Mouse (Mus musculus): Measurements from ENCODE around the gene Nudt3. TPM values are rescaled to one million over a fixed set of nuclear protein-coding genes. Genes with fewer than 3 reads are reported as not detected.
A peak's percentile ranks its signal among the peaks of the same experiment; 100 is the strongest.

Gene Nudt3
- total RNA-seq, 2 experiments from 2014 or later = 320 to 341 TPM

DNA sequence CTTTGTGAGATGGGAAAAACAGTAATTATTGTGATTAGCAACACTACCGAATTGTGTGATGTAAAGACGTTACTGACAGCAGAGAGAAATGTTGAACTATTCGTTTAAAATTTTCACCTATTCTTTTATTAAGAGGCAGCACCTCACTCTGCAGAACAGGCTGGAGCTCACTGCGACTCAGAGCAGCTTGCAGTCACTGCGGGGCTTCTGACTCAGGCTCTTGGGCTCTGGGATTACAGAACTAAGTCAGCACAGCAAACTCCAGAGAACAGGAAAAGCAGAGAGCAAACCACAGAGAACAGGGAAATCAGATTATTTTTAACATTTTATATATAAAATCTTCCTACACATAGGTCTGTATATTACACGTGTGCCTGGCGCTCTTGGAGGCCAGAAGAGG is 13.7 kb downstream of the Nudt3 start:
- no peak for DNase-seq
- intact Hi-C loops (cut with DNase I) = no loop called here

DNA sequence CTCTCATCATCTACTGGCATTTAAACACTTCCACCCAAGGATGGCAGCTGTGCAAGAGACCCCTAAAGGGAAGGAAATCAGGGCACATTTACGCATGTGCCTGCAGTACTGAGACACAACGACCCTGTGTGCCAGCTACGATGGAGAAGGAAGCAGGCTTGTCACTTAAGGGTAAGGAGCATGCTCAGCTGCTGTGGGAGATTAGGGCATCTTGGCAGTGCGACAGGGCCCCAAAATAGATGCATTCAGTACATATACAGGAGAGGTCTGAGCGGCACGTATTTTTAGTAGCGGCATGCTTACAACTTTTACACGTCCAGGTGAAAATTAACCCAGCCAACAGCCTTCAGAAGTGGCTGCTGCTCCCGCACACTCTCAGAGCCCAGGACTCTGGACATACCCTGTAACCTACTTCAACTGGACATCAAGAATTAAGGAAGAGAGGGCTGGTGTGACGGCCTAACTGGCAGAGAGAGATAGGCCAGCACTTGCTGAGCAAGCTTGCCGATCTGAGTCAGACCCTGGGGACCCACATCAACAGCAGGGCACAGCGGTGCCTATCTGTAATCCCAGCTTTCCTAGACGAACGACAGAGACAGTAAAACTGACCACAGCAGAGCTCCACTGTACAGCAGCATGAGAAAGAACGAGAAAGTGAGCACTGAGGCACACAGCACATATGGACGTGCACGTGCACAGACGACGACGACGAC is 19.6 kb downstream of the Nudt3 start:
- intact Hi-C loops (cut with DNase I) = loop anchor here (2.0 kb wide), 1 partner anchor 19 kb away; the partner anchor contains the start of gene Nudt3
- peak; percentile 60 to 70 for DNase-seq

DNA sequence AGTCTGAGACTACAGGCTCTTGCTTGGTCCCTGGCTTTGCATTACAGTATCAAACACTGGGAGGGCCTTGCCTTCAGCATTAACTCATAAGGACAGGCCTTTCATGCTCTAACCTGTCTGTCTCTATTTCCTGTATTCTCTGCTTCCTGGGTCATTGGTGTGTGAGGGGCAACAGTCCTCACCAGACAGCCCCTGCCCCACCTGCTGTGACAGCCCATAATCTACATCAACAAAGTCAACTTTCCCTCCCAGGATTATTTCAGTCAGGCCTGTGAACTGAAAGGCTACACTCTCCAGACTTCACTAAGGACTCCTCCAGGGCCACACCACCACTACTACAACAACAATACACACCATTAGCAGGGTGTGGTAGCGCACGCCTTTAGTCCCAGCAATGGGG is 20.3 kb downstream of the Nudt3 start:
- DNase-seq = no peak

DNA sequence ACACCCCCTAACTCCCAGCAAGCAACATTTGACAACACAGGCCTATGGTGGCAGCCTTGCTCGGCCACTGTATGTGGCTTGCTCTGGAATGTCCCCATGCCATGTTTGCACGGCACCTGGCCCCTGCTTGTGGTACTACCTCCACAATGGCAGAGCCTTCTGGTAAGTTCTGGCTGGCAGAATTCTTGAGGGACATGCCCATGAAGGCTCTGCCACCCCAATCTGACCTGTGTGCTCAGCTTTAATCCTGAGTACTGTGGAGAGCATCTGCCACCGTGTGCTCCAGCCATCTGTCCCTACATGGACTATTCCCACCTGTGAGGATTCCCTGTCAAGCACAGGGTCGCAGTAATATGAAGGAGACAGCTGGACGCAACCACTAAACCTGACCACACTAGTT is 22.4 kb downstream of the Nudt3 start:
- intact Hi-C loops (cut with DNase I) = no loop called here

More for the DNA sequence above, 20.3 kb downstream of the Nudt3 start:
- intact Hi-C loops (cut with DNase I) = no loop called here

DNA sequence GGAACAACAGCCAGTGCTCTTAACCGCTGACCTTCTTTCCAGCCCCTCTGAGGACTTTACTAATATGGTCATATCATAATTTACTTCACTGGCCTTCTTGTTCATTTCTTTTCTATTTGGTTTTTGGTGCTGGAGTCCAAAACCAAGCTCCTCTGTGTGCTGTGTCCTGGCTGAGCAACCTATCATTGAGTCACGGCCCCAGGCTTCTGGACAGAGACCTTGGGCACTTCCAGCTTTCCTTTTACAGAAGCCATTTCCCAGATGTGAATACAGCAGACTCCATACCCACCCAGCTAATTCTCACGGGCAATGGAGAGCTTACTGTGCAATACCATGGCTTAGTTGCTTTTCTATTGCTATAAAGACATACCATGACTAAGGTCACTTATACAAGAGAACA is 23.0 kb downstream of the Nudt3 start:
- intact Hi-C loops (cut with DNase I) = no loop called here

More for the DNA sequence above, 22.4 kb downstream of the Nudt3 start:
- no peak for DNase-seq

DNA sequence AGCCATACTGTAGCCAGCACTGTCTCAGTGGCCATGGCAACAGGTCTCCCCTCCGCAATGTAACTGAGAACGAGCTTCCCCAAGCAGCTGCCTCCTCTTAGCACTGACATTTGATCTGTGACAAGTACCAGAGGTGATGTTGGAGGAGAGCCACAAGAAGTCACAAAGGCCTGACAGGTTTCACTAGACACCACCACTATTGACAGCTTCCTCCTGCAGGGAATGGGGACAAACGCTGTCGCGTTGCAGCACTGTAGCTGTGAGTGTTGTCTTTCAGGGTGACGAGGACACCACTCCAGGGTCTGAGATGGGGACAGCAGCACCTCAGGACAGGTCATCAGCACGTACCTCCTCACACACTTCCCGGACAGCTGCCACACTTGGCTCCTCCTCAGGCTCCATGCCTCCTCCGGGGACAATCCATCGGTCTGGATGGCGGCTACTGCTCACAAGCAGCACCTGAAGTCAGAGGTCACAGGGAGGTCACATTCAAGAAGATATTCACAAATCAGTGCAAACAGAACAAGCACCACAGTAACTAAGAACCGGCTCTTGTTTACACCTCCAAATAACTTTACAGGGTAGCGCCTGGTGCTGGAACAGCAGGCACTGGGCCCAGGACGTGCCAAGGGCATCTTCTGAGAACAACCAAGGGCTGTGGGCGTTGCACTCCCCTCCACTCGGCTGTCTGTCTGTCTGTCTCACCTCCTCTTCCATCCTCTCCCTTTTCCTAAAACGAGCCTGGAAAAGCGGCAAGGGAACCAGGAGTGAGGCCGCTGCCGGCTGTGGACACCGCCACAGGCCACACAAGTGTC is 26.7 kb downstream of the Nudt3 start:
- intact Hi-C loops (cut with DNase I) = no loop called here

More for the DNA sequence above, 23.0 kb downstream of the Nudt3 start:
- no peak for DNase-seq

DNA sequence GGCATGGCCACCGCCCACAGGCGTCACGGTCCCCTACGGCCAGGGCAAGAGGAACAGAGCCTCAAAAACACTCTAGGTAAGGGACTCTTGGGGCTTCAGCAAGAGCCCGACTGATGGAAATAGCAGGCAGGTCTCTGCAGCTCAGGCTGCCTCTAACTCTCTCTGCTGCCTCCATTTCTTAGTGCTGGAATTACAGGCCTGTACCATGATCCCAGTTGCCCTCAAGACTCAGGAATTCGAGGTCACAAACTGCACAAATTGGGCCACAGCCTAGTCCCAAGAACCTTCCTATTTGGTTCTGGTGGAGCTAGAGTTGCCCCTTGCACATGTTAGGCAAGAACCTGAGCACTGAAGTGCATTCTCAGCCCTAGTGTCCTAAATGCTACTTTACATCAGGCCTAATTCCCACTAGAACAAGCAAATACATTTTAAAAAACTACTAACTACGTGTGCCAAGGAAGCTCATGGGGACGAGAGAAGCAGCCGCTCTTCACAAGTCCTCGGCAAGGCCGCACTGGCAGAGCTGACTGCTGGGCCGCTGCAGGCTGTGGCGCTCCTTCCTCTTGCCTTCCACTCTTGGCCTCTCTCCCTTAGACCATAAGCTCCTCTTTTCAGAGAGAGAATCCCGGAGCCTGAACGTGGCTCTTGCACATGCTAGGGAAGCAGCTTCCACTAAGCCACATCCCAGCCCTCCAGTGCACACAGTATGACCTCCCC is 27.5 kb downstream of the Nudt3 start:
- intact Hi-C loops (cut with DNase I) = no loop called here
- no peak for DNase-seq

More for the DNA sequence above, 26.7 kb downstream of the Nudt3 start:
- peak; percentile 43 to 57 for DNase-seq

DNA sequence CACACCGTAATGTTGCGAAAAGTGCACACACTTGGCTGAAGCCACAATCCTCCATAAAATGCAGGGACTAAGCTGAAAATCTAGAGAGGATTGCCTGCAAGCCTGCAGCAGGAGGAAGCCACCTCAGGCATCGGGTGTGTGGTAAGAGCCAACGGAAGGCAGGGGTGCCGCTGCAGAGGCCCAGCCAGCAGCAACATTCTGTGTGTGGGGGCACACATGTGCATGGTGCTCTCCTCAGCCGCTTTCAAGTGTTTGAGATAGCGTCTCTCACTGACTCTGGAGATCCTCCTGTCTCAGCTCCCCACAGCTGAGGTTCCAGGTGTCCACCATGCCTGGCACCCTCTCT is 30.8 kb downstream of the Nudt3 start:
- DNase-seq = no peak
- intact Hi-C loops (cut with DNase I) = no loop called here

DNA sequence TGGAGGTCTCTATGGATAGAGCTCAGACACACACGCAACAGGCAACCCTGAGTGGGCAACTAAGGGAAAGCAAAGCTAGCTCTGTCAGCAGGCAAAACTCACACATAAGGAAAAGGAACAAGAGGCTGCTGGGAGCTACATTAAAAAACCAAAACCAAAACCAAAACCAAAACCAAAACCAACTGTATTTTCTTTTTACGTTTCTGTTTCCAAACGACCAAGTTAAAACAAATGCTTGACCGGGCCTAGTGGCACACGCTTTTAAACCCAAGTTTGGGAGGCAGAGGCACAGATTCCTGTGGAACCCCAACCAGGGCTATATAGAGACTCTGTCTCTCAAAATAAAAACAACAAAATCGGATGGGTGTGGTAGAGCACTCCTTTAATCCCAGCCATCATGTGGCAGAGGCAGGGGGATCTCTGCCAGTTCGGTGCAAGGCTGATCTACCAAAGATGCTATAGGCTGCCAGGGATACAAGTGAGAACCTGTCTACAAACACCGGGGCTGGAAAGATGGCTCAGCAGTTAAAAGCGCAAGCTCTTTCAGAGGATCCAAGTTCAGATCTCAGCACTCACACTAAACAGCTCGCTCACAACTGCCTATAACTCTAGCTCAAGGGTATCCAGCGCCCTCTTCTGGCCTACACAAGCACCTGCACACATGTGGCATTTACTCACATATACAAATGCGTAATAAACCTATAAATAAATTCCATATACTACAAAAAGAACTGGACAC is 31.3 kb downstream of the Nudt3 start:
- intact Hi-C loops (cut with DNase I) = no loop called here
- DNase-seq = no peak

DNA sequence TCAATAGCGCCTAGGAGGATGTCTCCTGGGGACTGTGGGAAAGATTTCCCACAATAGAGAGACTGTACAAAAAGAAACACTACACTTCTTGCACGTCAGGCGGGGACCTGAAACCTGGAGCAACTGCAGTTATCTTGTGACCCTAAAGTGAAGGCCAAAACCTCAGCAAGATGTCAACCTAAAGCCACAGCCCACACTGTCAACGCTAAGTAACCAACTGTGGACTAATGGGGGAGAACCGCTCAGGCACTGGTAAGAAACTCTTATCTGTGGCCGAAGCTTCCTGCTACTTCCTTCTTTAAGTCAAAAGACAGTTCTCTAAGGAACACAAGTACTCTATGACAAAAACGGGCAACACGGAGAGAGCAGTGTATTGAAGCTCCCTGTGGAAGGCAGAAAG is 35.1 kb downstream of the Nudt3 start:
- intact Hi-C loops (cut with DNase I) = loop anchor here (5.0 kb wide), 1 partner anchor 34 kb away; the partner anchor contains the start of gene Nudt3
- no peak for DNase-seq

DNA sequence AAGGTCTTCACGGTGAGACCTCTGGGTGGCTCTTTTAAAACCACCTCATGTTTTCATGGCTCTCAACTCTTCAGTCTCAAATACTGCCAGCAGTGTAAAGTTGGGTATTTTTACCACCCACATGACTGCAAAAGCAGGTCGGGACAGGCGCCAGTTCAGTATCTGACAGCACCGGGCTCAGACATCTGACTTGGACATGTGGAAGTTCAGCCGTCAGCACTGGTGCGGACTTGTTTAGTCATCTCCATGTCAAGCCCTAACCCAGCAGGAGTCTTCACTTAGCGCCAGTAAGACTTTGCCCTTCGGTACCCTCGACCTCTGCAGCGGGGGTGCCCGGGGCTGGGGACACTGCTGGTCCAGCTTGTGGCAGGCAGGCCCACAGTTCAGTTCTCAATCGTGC is 36.0 kb downstream of the Nudt3 start:
- intact Hi-C loops (cut with DNase I) = loop anchor here (5.0 kb wide), 1 partner anchor 35 kb away; the partner anchor contains the start of gene Nudt3
- peak; percentile 62 to 72 for DNase-seq

DNA sequence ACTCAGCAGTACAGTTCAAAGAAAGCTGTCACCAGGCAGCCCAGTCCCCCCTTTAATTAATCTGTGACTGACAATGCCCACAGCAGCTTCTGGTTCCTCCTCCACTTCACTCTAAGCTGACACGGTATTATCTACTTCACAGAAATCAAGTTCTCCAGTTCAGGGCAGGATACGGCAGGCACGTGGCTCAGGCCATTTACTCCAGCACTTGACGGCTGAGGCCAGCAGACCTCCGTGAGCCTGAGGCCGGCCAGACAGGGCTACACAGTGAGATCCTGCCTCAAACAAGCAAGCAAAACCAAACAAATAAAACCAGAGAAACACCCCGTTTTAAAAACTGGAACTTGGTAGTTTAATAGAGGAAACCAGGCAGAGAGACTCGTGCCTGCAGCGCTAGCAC is 36.6 kb downstream of the Nudt3 start:
- intact Hi-C loops (cut with DNase I) = loop anchor here (5.0 kb wide), 1 partner anchor 36 kb away; the partner anchor contains the start of gene Nudt3
- DNase-seq = no peak

DNA sequence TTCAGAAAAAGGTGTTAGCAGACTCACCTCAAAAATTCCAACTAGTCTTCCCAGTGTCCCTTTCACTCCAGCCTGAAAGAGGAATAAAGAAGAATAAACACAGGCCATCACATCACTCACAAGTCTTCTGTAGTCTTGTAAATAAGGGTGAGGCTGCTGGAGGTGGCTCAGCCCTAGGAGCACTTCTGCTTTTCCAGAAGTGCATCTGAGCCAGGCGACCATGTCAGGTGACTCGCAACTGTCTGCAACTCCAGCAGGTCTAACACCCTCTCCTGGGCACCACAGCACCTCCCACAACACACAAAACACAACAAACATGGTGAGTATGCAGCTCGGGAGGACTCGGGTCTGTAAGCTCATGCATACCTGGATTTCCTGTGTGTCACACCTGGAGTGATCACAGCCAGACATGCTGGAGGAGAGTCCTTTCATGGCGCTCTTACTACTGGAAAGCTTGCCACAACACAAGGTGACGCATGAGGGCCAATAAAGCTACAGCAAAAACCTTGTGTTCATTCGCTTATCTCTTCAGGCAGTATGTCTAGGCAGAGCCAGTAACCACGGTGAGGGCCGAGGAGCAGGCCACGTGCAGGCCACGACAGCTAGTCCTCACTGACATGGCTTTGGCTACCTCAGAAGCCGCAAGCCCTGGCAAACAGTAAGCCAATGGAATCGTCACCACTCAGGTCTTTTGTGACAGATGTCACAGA is 40.0 kb downstream of the Nudt3 start:
- intact Hi-C loops (cut with DNase I) = no loop called here
- no peak for DNase-seq

DNA sequence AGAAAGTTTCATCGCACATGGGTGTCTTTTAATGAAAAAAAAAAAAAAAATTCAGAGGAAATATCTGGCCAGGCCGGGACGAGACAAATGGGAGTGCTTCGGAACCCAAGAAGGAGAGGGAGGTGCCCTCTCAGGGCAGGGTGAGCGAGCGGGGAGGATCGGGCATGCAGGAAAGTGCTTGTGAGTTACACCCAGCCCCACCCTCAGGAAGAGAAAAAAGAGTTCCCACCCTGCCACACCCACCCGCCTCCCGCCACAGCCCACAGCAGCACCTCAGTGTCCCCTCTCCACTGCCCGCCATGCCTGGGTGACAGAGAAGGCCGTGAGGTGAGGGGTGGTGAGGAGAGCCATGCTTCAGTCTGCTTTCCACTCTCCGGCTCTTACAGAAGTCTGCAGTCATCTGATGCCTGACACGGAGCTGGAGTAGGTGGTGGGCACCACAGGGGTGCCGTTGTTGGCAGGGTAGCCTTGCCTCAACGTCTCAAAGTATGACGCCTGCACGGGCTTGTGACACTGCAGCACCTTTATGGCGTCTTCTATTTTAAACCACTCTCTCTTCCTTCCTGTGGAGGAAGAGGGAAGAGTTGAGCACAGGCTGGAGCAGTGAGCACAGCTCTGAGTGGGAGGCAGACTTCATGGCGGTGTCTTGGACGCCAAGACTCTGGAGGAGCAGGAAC is 42.8 kb downstream of the Nudt3 start:
- intact Hi-C loops (cut with DNase I) = no loop called here
- no peak for DNase-seq

DNA sequence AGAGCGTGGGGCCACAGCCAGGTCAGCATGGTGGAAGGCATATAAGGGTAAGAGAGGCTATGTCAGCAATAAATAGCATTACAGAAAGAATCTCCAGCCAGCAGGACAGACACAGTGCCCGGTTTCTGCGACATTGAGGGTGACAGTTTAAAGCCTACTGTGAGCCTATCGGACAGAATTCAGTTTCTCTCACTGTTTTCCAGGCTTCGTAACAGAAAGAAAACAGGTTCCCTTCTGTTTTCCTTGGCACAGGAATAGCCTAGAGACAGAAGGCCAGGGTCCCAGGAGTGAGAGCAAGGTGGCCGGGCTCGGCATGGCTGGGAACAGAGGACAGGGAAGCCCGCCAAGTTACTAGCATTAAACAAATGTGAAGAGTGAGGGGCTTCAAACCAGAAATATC is 43.5 kb downstream of the Nudt3 start:
- DNase-seq = no peak
- intact Hi-C loops (cut with DNase I) = no loop called here

DNA sequence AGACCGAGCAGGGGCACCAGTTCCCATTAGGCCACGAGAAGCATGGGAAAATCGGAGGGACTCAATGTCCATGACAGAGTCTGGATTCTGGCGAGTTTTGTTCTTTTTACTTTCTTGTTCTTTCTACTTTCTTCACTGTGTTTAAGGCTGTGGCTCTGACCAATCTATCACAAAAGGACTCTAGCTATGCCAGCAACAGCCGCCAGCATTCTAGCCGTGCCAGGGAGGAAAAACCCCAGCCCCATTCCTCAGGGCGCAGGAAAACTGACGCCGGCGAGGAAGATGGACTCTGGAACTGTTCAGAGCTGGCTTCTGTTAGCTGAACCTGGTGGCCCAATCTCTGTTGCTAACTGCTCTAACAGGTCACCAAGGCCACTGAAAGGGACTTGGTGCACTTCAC is 44.8 kb downstream of the Nudt3 start:
- no peak for DNase-seq
- intact Hi-C loops (cut with DNase I) = no loop called here

DNA sequence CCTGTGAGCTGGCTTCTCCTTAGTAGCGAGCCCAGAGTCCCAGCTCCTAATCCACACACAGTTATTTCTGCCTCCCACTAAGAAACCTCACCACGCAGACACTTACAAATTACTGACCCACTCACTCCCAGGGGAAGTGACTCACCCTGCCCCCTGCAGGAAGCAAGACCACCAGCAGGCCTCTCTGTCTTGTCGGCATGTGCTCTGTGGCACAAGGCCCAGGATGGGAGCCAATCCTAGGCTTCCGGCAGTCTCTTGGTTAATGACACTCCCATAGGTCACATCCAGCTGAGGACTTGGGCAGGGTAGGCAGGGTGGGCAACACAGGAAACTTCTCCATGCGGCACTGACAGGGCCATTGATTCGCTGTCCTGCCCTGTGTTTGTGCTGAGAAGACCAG is 45.8 kb downstream of the Nudt3 start:
- no peak for DNase-seq
- intact Hi-C loops (cut with DNase I) = no loop called here

DNA sequence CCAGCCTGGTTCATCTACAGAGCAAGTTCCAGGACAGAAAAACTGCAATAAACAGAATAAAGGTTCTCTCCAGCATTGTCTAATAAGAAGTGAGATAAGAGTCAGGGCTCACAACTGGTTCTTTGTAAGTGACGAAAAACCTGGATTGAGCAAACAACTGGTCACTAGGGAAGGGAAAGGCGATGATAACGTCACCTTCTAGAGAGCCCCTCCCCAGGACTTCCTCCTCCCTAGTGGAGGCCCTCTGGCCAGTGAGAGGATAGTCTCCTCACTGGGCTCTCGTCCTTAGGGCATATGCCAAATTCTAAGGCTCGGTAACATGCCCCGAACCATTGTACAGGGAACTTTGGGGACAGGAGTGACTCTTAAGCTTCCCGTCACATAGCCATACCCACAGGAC is 47.2 kb downstream of the Nudt3 start:
- DNase-seq = no peak
- intact Hi-C loops (cut with DNase I) = no loop called here

DNA sequence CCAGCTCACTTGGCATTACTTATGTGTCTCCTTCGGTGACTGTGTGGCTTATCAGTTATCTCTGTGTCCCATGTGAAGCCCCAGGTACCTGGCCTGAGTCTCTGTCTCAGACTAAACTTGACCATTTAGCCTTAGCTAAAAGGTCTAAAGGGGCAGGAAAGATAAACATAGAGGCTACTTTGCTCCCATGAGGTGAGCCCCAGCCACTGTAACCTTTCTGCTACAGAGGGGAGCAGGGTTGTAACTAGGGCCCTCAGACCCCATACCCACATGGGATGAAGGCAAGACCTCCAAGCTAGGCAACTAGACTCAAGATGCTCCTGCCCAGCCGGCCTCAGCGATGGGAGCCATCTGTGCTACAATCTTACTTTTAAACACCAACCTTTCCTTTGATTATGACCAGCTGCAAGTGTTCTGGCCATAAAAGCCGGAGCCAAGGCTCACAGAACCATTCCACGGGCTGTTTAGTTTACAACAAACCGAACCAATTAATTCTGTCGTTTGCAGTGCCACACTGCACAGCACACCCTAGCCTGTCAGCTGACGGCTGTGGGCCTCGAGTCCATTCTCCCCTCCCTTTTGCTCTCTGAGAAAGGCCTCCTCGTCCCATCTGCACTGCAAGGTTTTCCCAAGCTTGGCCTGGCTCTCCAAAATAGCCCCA is 48.0 kb downstream of the Nudt3 start:
- intact Hi-C loops (cut with DNase I) = no loop called here
- no peak for DNase-seq

All from heart, postnatal 14 days (tissue).